Mouse (Mus musculus) liver, embryonic 13.5 days (tissue): ENCODE measurements around the gene Cend1. TPM values are rescaled to one million over a fixed set of nuclear protein-coding genes. Genes with fewer than 3 reads are reported as not detected.
A peak's percentile ranks its signal among the peaks of the same experiment; 100 is the strongest.

ENCODE experiments used
- ATAC-seq: fragments of 200-750 bp; cut with Nextera tagmentation; 2 replicates; pipeline ENCODE4 v1.8.0; 2017; ENCODE audit warnings: low read depth, mild to moderate bottlenecking, moderate number of reproducible peaks, moderate library complexity
- DNase-seq: peaks from one replicate; pipeline ENCODE4 v3.0.0; 2022
- H3K27ac ChIP-seq: fragments of 300-500 bp; sonication (generic); 2 replicates; pipeline ENCODE4 v1.5.1; 2015; ENCODE audit warnings: moderate library complexity, mild to moderate bottlenecking, inconsistent platforms
- H3K27me3 ChIP-seq: fragments of 300-500 bp; sonication (generic); 2 replicates; pipeline ENCODE4 v1.6.1; 2015; ENCODE audit warnings: mild to moderate bottlenecking, inconsistent platforms
- H3K36me3 ChIP-seq: fragments of 300-500 bp; sonication (generic); 2 replicates; pipeline ENCODE4 v1.6.1; 2015; ENCODE audit warnings: mild to moderate bottlenecking, inconsistent platforms
- H3K4me1 ChIP-seq: fragments of 300-500 bp; sonication (generic); replicated peaks from 2 replicates; pipeline ENCODE4 v1.6.1; 2015; ENCODE audit warnings: inconsistent platforms
- H3K4me2 ChIP-seq: fragments of 300-500 bp; sonication (generic); 2 replicates; pipeline ENCODE4 v1.6.1; 2015; ENCODE audit warnings: inconsistent platforms, mild to moderate bottlenecking, moderate library complexity
- H3K4me3 ChIP-seq: fragments of 300-500 bp; sonication (generic); replicated peaks from 2 replicates; pipeline ENCODE4 v1.5.1; 2015; ENCODE audit warnings: mild to moderate bottlenecking, inconsistent platforms
- H3K9ac ChIP-seq: fragments of 300-500 bp; sonication (generic); 2 replicates; pipeline ENCODE4 v1.6.1; 2015; ENCODE audit warnings: mild to moderate bottlenecking, inconsistent platforms
- H3K9me3 ChIP-seq: fragments of 300-500 bp; sonication (generic); replicated peaks from 2 replicates; pipeline ENCODE4 v1.6.1; 2016; ENCODE audit warnings: inconsistent platforms
- WGBS: fragments of 180-500 bp; shearing (Covaris S2); methylation state at CpG from one replicate; pipeline ENCODE4 v1.1.7; 2015; ENCODE audit not compliant: insufficient replicate concordance; 5-methylcytosine and 5-hydroxymethylcytosine counted together
- polyA plus RNA-seq: library from polyadenylated mRNA; unstranded; fragments of >200 nt; fragmentation: Nextera tagmentation; extraction: Ambion mirVana; gene quantifications from 2 replicates; pipeline ENCODE4 v1.2.1, GENCODE M21; 2015

Cend1 gene
- polyA plus RNA-seq, 1 experiment from 2014 or later, result 0.14 TPM

DNA sequence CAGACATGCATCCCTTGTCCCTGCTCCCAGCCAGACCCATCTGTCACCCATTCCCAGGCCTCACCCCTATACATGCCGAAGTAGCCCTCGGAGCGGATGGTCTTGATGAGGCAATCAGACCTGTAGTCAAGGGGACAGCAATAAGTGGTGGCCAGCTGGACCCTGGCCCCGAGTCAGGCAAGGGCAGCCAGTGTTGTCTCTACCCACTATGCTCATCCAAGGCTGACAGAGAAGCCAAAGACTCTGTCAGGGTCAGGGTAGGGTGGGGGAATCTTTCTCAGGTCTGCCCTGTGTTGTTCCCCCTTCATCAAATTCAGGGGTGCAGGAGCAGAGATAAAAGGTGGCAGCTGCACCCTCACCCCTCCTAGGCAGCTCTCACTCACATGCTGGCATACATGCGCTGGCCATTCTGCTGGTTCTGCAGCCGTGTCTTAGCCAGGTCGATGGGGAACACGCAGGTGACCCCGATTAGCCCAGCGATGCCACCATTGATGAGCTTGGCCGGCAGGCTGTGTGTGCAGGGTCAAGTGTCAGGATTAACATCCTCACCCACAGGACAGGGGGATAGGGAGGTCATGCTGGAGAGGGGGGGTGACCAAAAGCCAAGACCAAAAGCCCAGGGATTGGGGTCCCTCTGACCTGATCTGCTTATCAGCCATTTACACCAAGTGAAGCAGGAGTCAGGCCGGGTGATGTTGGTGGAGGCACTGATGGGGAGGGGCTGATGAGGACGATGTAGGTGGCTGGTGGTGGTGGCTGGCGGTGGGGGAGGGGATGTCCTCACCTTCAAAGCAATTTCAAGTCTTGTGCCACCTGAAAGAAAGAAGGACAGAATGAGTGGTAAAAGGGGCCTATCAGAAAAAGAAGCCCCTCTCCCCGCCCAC lies 4.5 kb upstream of the Cend1 start:
- H3K27me3 ChIP-seq, result no peaks in the 10 kb centered on the region
- DNase-seq (no peak), ATAC-seq (no peak)
- H3K9ac ChIP-seq, result no peak overlapping the region
- 77% methylated on average over 15 of the region's 15 CpGs for WGBS
- H3K27ac ChIP-seq, result no peak overlapping the region
- H3K4me2 ChIP-seq, result peak overlapping the region; percentile 93
- peaks cover 51% of the 10 kb centered on the region for H3K36me3 ChIP-seq
- peaks cover 81% of the 10 kb centered on the region for H3K4me1 ChIP-seq
- no peaks in the 10 kb centered on the region for H3K9me3 ChIP-seq
- peak overlapping the region; percentile 71 for H3K4me3 ChIP-seq

DNA sequence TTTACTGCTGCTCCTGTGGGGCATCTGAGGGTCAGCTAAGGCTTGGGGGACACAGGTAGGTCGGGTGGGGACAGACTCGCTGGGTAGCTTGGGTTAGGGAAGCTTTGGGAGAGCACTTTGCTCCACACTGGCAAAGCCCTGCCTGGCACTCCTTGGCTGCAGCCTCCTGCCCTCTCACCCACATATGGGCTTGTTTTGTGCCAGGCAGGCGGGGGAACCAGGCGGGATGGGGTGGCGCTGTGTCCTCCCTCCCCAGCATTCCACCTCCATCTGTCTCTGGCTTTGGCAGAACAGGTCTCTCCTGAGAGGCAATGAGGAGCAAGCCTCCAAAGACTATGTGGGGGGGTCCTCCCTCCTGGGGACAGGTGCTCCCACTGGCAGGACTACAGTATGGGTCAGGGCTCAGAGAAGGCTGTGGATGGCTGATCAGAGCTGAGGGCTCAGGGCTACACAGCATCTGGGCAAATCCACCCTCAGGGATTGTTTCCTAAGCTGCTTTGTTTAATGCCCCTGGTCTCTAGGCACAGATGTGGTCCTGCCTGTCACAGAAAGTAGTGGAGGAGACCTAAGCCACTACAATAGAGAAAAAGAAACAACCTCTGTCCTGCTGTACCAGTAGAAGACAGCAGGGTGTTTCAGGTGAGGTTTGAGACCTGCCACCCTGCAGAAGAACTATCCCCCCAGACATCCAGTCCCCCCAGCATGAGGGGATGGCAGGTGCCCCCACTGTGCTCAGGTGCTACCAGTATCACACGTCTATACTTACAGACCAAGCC lies 3.6 kb upstream of the Cend1 start:
- 77% methylated on average over 6 of the region's 6 CpGs for WGBS
- no peak overlapping the region for H3K9ac ChIP-seq
- no peaks in the 10 kb centered on the region for H3K27me3 ChIP-seq
- no peak overlapping the region for H3K4me2 ChIP-seq
- peaks cover 43% of the 10 kb centered on the region for H3K36me3 ChIP-seq
- H3K9me3 ChIP-seq, result no peaks in the 10 kb centered on the region
- no peak for DNase-seq
- ATAC-seq, result no peak
- H3K4me1 ChIP-seq, result peaks cover 75% of the 10 kb centered on the region
- H3K4me3 ChIP-seq, result no peak overlapping the region
- no peak overlapping the region for H3K27ac ChIP-seq

DNA sequence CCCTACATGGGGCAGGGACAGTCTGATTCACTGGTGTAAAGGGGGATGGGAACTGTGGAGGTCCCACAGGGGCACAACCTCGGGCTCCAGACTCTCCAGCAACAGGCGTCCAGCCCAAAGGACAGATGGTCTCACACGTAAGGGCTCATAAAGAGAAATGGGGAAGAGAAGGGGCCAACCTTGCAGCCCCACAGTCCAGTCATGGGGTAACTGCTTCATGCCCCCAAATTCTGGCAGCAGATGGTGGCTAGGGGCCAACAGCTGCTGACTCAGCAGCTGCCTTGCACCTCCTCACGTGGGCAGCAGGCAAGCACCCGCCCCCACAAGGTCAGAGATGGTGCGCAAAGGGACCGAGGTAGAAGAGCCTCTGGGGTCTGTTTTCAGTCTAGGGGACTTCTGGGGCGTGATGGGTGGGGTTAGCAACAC lies 2.9 kb upstream of the Cend1 start:
- no peak for ATAC-seq
- peaks cover 73% of the 10 kb centered on the region for H3K4me1 ChIP-seq
- 69% methylated on average over 8 of the region's 8 CpGs for WGBS
- H3K4me3 ChIP-seq, result no peak overlapping the region
- no peak overlapping the region for H3K27ac ChIP-seq
- no peaks in the 10 kb centered on the region for H3K9me3 ChIP-seq
- no peaks in the 10 kb centered on the region; the same call in 1 of the 2 replicates for H3K27me3 ChIP-seq
- no peak for DNase-seq
- H3K9ac ChIP-seq, result no peak overlapping the region
- peaks cover 40% of the 10 kb centered on the region for H3K36me3 ChIP-seq
- no peak overlapping the region for H3K4me2 ChIP-seq

DNA sequence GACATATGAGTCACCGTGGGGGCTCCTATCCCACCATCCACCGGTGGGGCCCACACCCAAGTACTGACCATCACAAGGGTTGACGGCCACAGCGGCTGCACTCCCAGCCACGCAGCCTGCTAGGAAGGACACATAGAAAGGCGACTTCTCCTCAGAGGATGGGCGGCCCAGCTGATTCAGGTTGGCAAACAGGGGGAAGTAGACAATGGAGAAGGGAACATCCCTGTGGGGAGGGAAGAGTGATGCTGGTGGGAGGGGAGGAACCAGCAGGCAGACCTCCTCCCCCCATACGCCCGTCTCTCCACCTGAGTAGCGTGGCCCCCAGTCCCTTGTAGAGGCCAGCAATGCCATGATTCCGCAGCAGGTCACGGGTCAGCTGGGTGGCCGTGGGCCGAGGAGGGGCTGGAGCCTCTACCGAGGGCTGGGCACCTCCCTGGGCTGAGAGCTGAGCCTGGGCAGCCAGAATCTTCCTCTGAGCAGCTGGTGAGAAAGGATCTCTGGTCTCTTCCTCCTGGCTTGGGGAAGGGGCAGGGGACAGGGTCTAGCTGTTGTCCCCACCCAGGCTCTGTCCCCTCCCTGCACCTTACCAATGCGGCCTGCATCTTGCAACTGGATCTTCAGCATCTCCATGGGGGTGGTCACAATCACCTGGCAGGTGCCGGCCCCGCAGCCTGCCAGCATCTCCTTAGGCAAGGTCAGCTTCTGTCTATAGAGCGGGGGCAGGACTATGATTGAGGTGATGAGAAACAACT lies 2.3 kb upstream of the Cend1 start:
- Histone ChIP-seq H3K4me3 (no peak overlapping the region), H3K9ac (no peak overlapping the region), H3K9me3 (no peaks in the 10 kb centered on the region), H3K27ac (no peak overlapping the region), H3K36me3 (peaks cover 40% of the 10 kb centered on the region), H3K4me2 (no peak overlapping the region), H3K4me1 (peaks cover 73% of the 10 kb centered on the region), H3K27me3 (no peaks in the 10 kb centered on the region; the same call in 1 of the 2 replicates)
- 82% methylated on average over 19 of the region's 19 CpGs for WGBS
- ATAC-seq (no peak), DNase-seq (no peak)

DNA sequence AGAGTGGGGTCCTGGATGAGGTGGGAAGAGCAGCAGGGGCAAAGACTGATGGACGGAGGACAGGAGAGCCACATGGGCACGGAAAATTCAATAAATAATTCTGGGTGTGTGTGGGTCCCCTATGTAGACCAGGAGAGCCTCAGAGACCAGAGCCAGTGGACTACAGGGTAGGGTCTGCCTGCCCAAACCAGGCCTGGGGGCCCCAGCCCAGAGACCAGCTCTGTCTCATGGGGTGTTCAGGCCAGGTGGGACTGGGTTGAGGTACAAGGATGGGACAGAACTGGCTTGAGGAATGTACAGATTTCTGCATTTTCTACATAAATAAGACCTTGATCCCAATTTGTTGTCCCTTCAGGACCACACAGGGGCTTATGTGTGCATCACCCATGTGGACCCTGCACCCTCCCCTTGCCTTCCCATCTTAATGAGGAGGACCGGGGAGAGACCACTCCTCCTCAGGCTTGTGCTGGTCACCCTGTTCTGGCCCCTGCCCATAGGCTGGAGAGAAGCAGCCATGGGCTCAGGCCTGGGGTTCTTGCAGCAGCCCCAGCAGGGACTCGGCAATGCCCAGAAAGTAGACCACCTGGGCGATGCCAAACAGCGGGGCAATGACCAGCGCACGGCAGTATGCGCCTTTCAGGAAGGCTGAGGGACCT lies 1.4 kb upstream of the Cend1 start:
- Histone ChIP-seq H3K27ac (no peak overlapping the region), H3K4me2 (no peak overlapping the region), H3K36me3 (peaks cover 40% of the 10 kb centered on the region), H3K4me3 (no peak overlapping the region), H3K9ac (0 out of 2 replicates have a peak overlapping the region, but pooled peaks have one; percentile 3), H3K27me3 (peaks cover 1% of the 10 kb centered on the region; the same call in 1 of the 2 replicates), H3K4me1 (peaks cover 68% of the 10 kb centered on the region), H3K9me3 (no peaks in the 10 kb centered on the region)
- WGBS, result 85% methylated on average over 9 of the region's 9 CpGs
- ATAC-seq (no peak), DNase-seq (no peak)

GRCm38 (mm10) chr7:141429840-141430584 lies 721 bp upstream of the Cend1 start:
- H3K36me3 ChIP-seq, result peaks cover 40% of the 10 kb centered on the region
- 60% methylated on average over 9 of the region's 9 CpGs for WGBS
- H3K27me3 ChIP-seq, result peaks cover 3% of the 10 kb centered on the region; the same call in 1 of the 2 replicates
- ATAC-seq (0 out of 2 replicates have a peak, but pooled peaks have one; percentile 11), DNase-seq (no peak)
- no peaks in the 10 kb centered on the region for H3K9me3 ChIP-seq
- H3K4me1 ChIP-seq, result peaks cover 62% of the 10 kb centered on the region
- no peak overlapping the region for H3K4me3 ChIP-seq
- H3K9ac ChIP-seq, result 0 out of 2 replicates have a peak overlapping the region, but pooled peaks have one; percentile 3
- peak overlapping the region; percentile 12; the same call in 1 of the 2 replicates for H3K27ac ChIP-seq
- H3K4me2 ChIP-seq, result no peak overlapping the region

GRCm38 (mm10) chr7:141428701-141429100 lies 590 bp downstream of the Cend1 start:
- H3K9me3 ChIP-seq, result no peaks in the 10 kb centered on the region
- no peak overlapping the region for H3K9ac ChIP-seq
- no peak overlapping the region for H3K4me3 ChIP-seq
- no peak overlapping the region for H3K4me2 ChIP-seq
- H3K36me3 ChIP-seq, result peaks cover 35% of the 10 kb centered on the region
- DNase-seq, result no peak
- H3K4me1 ChIP-seq, result peaks cover 49% of the 10 kb centered on the region
- 56% methylated on average over 5 of the region's 5 CpGs for WGBS
- no peak for ATAC-seq
- H3K27me3 ChIP-seq, result peaks cover 3% of the 10 kb centered on the region
- no peak overlapping the region for H3K27ac ChIP-seq

- ATAC-seq (no peak), DNase-seq (no peak)
- H3K9ac ChIP-seq, result no peak overlapping the region
- 61% methylated on average over 12 of the region's 12 CpGs for WGBS
- H3K36me3 ChIP-seq, result peaks cover 21% of the 10 kb centered on the region
- H3K9me3 ChIP-seq, result no peaks in the 10 kb centered on the region
- peaks cover 3% of the 10 kb centered on the region for H3K27me3 ChIP-seq
- peaks cover 35% of the 10 kb centered on the region for H3K4me1 ChIP-seq
- H3K27ac ChIP-seq, result no peak overlapping the region
- no peak overlapping the region for H3K4me3 ChIP-seq
- no peak overlapping the region for H3K4me2 ChIP-seq
These were observed 2.2 kb downstream of the Cend1 start for GRCm38 (mm10) chr7:141426948-141427730.

DNA sequence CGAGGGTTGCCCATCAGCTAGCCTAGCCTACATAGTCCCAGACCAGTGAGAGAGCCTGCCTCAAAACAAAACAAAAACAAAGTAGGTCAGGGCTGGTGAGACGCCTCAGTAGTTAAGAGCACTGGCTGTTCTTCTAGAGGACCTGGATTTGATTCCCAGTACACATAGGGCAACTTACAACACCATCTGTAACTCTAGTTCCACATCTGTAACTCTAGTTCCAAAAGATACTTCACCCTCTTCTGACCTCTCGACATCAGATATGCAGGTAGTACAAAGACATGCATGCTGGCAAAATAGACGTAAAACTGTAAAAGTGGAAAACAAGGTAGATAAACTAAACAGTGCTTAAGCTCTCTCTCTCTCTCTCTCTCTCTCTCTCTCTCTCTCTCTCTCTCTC lies 5.5 kb downstream of the Cend1 start:
- no peak overlapping the region for H3K9ac ChIP-seq
- no peak overlapping the region for H3K4me3 ChIP-seq
- H3K36me3 ChIP-seq, result no peaks in the 10 kb centered on the region
- H3K27ac ChIP-seq, result no peak overlapping the region
- no peak for ATAC-seq
- peaks cover 3% of the 10 kb centered on the region for H3K27me3 ChIP-seq
- no peaks in the 10 kb centered on the region for H3K9me3 ChIP-seq
- peaks cover 17% of the 10 kb centered on the region for H3K4me1 ChIP-seq
- 48% methylated on average over 4 of the region's 4 CpGs for WGBS
- no peak for DNase-seq
- no peak overlapping the region for H3K4me2 ChIP-seq
